Mouse (Mus musculus) embryonic fibroblast, embryonic 13.5 days (primary cell): Measurements from ENCODE around the gene Glce. TPM values are rescaled to one million over a fixed set of nuclear protein-coding genes. Genes with fewer than 3 reads are reported as not detected.

Experiments used
- H3K27ac ChIP-seq: 2 replicates; pipeline ENCODE4 v1.5.1; 2012; ENCODE audit warnings: low read length, control low read depth, inconsistent platforms; ENCODE audit not compliant: insufficient read depth
- H3K4me1 ChIP-seq: 2 replicates; pipeline ENCODE4 v1.6.1; 2011; ENCODE audit warnings: low read length; ENCODE audit not compliant: control insufficient read depth, insufficient read depth
- H3K4me3 ChIP-seq: 2 replicates; pipeline ENCODE4 v1.5.1; 2011; ENCODE audit warnings: mild to moderate bottlenecking, control low read depth, low read length; ENCODE audit not compliant: insufficient read depth
- CTCF ChIP-seq: IDR thresholded peaks from 2 replicates; pipeline ENCODE4 v1.5.1; 2011; ENCODE audit warnings: mild to moderate bottlenecking, control low read depth, low read length, moderate library complexity, borderline replicate concordance; ENCODE audit not compliant: insufficient read depth
- POLR2A ChIP-seq: IDR thresholded peaks from 2 replicates; pipeline ENCODE4 v1.6.1; 2011; ENCODE audit warnings: low read depth, mild to moderate bottlenecking, control low read depth, low read length, moderate library complexity
- polyA plus RNA-seq: library from polyadenylated mRNA; stranded (reverse); fragments of >200 nt; gene quantifications from 2 replicates; pipeline ENCODE4 v1.2.4, GENCODE M21; 2011; ENCODE audit warnings: low read depth; ENCODE audit not compliant: missing spikeins, insufficient read length

The Glce gene
- 73.9 and 83.4 TPM in 2 replicates for polyA plus RNA-seq

- TF ChIP-seq CTCF = no peak
- TF ChIP-seq POLR2A = peak; percentile 97
- Histone ChIP-seq H3K4me3 (peak within 1 kb of the TSS; percentile 79), H3K4me1 (peaks cover 5% of the 10 kb centered on the region; the same call in 1 of the 2 replicates), H3K27ac (peak within 1 kb of the TSS; percentile 66)
Measured at GRCm38 (mm10) chr9:62122508-62123215, at the start of gene Glce. Gene Glce, minus strand, starts transcription at chr9:62122655.

GRCm38 (mm10) chr9:62172239-62172638 lies 49.8 kb upstream of the Glce start:
- no peaks in the 10 kb centered on the region for H3K4me1 ChIP-seq
- TF ChIP-seq CTCF (no peak), POLR2A (no peak)
- H3K27ac ChIP-seq = no peak overlapping the region
- no peak overlapping the region for H3K4me3 ChIP-seq

- Histone ChIP-seq H3K4me1 (no peaks in the 10 kb centered on the region), H3K4me3 (no peak overlapping the region), H3K27ac (no peak overlapping the region)
- no peak for TF ChIP-seq POLR2A
- TF ChIP-seq CTCF = no peak
Measured at GRCm38 (mm10) chr9:62170921-62171320, 48.5 kb upstream of the Glce start.

GRCm38 (mm10) chr9:62166621-62167020 lies 44.2 kb upstream of the Glce start:
- no peak for TF ChIP-seq CTCF
- TF ChIP-seq POLR2A = no peak
- no peak overlapping the region for H3K4me3 ChIP-seq

GRCm38 (mm10) chr9:62166186-62166585 lies 43.7 kb upstream of the Glce start:
- Histone ChIP-seq H3K4me1 (no peaks in the 10 kb centered on the region), H3K4me3 (no peak overlapping the region), H3K27ac (no peak overlapping the region)
- no peak for TF ChIP-seq POLR2A
- TF ChIP-seq CTCF = no peak

More at GRCm38 (mm10) chr9:62166621-62167020, 44.2 kb upstream of the Glce start:
- H3K27ac ChIP-seq = no peak overlapping the region
- H3K4me1 ChIP-seq = no peaks in the 10 kb centered on the region

- Histone ChIP-seq H3K4me1 (no peaks in the 10 kb centered on the region), H3K4me3 (no peak overlapping the region), H3K27ac (no peak overlapping the region)
- no peak for TF ChIP-seq POLR2A
- no peak for TF ChIP-seq CTCF
Measured at GRCm38 (mm10) chr9:62162889-62163291, 40.4 kb upstream of the Glce start.

- H3K4me3 ChIP-seq = no peak overlapping the region
- TF ChIP-seq CTCF (no peak), POLR2A (no peak)
- no peak overlapping the region for H3K27ac ChIP-seq
- H3K4me1 ChIP-seq = no peaks in the 10 kb centered on the region
Measured at GRCm38 (mm10) chr9:62160788-62161187, 38.3 kb upstream of the Glce start.

- Histone ChIP-seq H3K4me1 (no peaks in the 10 kb centered on the region), H3K27ac (no peak overlapping the region), H3K4me3 (no peak overlapping the region)
- TF ChIP-seq POLR2A = no peak
- TF ChIP-seq CTCF = no peak
Measured at GRCm38 (mm10) chr9:62158746-62159145, 36.3 kb upstream of the Glce start.

GRCm38 (mm10) chr9:62155821-62156220 lies 33.4 kb upstream of the Glce start:
- no peak overlapping the region for H3K27ac ChIP-seq
- no peak overlapping the region for H3K4me3 ChIP-seq
- TF ChIP-seq CTCF (no peak), POLR2A (no peak)

GRCm38 (mm10) chr9:62155400-62155799 lies 32.9 kb upstream of the Glce start:
- Histone ChIP-seq H3K27ac (no peak overlapping the region), H3K4me3 (no peak overlapping the region), H3K4me1 (no peaks in the 10 kb centered on the region)
- TF ChIP-seq POLR2A = no peak
- TF ChIP-seq CTCF = no peak

More at GRCm38 (mm10) chr9:62155821-62156220, 33.4 kb upstream of the Glce start:
- H3K4me1 ChIP-seq = no peaks in the 10 kb centered on the region
